Mouse (Mus musculus): Measurements from ENCODE around the gene Dusp1. TPM values are rescaled to one million over a fixed set of nuclear protein-coding genes. Genes with fewer than 3 reads are reported as not detected.

The Dusp1 gene
- polyA plus RNA-seq, 1 experiment from 2014 or later, result 23.1 TPM

GRCm38 (mm10) chr17:26506031-26506641 is 55.8 kb downstream of the Dusp1 start:
- peaks cover 9% of the 10 kb centered on the region; the same call in 1 of the 2 replicates for H3K36me3 ChIP-seq
- H3K27ac ChIP-seq, result peak overlapping the region; percentile 98
- peaks cover 59% of the 10 kb centered on the region for H3K4me1 ChIP-seq
- 57% methylated on average over 14 of the region's 14 CpGs for WGBS
- H3K9me3 ChIP-seq (replicated peaks), result no peaks in the 10 kb centered on the region
- peak overlapping the region; percentile 91 for H3K9ac ChIP-seq
- no peak for ATAC-seq (replicated peaks; ENCODE audit: low FRiP score)
- H3K4me3 ChIP-seq (replicated peaks), result peak overlapping the region; percentile 78
- H3K4me2 ChIP-seq, result peak overlapping the region; percentile 82
- H3K27me3 ChIP-seq, result no peaks in the 10 kb centered on the region

GRCm38 (mm10) chr17:26505181-26505581 is 56.7 kb downstream of the Dusp1 start:
- WGBS, result 75% methylated on average over 3 of the region's 3 CpGs
- peak overlapping the region; percentile 78; the same call in 1 of the 2 replicates for H3K4me3 ChIP-seq (replicated peaks)

GRCm38 (mm10) chr17:26503981-26504671 is 57.8 kb downstream of the Dusp1 start:
- peaks cover 51% of the 10 kb centered on the region for H3K4me1 ChIP-seq
- H3K4me2 ChIP-seq, result peak overlapping the region; percentile 82
- H3K27me3 ChIP-seq, result no peaks in the 10 kb centered on the region
- H3K9ac ChIP-seq, result peak overlapping the region; percentile 21
- WGBS, result 42% methylated on average over 11 of the region's 11 CpGs
- no peak for ATAC-seq (replicated peaks; ENCODE audit: low FRiP score)
- H3K9me3 ChIP-seq (replicated peaks), result no peaks in the 10 kb centered on the region
- H3K36me3 ChIP-seq, result peaks cover 9% of the 10 kb centered on the region; the same call in 1 of the 2 replicates
- H3K27ac ChIP-seq, result peak overlapping the region; percentile 93
- H3K4me3 ChIP-seq (replicated peaks), result peak overlapping the region; percentile 2; the same call in 1 of the 2 replicates

More at GRCm38 (mm10) chr17:26505181-26505581, 56.7 kb downstream of the Dusp1 start:
- H3K4me1 ChIP-seq, result peaks cover 57% of the 10 kb centered on the region
- peak overlapping the region; percentile 82 for H3K4me2 ChIP-seq
- no peak for ATAC-seq (replicated peaks; ENCODE audit: low FRiP score)
- H3K36me3 ChIP-seq, result peaks cover 9% of the 10 kb centered on the region; the same call in 1 of the 2 replicates
- no peak overlapping the region for H3K9ac ChIP-seq
- no peaks in the 10 kb centered on the region for H3K27me3 ChIP-seq
- peak overlapping the region; percentile 93 for H3K27ac ChIP-seq
- no peaks in the 10 kb centered on the region for H3K9me3 ChIP-seq (replicated peaks)

- H3K9me3 ChIP-seq (replicated peaks), result no peaks in the 10 kb centered on the region
- peak; percentile 62 for ATAC-seq (replicated peaks; ENCODE audit: low FRiP score)
- peak overlapping the region; percentile 82 for H3K4me2 ChIP-seq
- H3K4me1 ChIP-seq, result peaks cover 51% of the 10 kb centered on the region
- H3K27me3 ChIP-seq, result no peaks in the 10 kb centered on the region
- H3K36me3 ChIP-seq, result peaks cover 9% of the 10 kb centered on the region; the same call in 1 of the 2 replicates
- WGBS, result 3% methylated on average over 20 of the region's 20 CpGs
- H3K27ac ChIP-seq, result peak overlapping the region; percentile 93
- H3K9ac ChIP-seq, result peak overlapping the region; percentile 21
- peak overlapping the region; percentile 33 for H3K4me3 ChIP-seq (replicated peaks)
These were observed 58.9 kb downstream of the Dusp1 start for GRCm38 (mm10) chr17:26502808-26503671.

GRCm38 (mm10) chr17:26501826-26502225 is 60.1 kb downstream of the Dusp1 start:
- no peak for ATAC-seq (replicated peaks; ENCODE audit: low FRiP score)
- Histone ChIP-seq H3K27me3 (no peaks in the 10 kb centered on the region), H3K27ac (no peak overlapping the region), H3K9me3 (replicated peaks) (no peaks in the 10 kb centered on the region), H3K4me1 (peaks cover 44% of the 10 kb centered on the region), H3K36me3 (peaks cover 9% of the 10 kb centered on the region; the same call in 1 of the 2 replicates), H3K4me3 (replicated peaks) (no peak overlapping the region), H3K9ac (no peak overlapping the region), H3K4me2 (no peak overlapping the region)
- 93% methylated on average over 5 of the region's 5 CpGs for WGBS

- Histone ChIP-seq H3K27me3 (no peaks in the 10 kb centered on the region), H3K9ac (no peak overlapping the region), H3K4me2 (no peak overlapping the region), H3K4me1 (peaks cover 14% of the 10 kb centered on the region), H3K4me3 (replicated peaks) (no peak overlapping the region), H3K27ac (no peak overlapping the region), H3K9me3 (replicated peaks) (no peaks in the 10 kb centered on the region), H3K36me3 (no peaks in the 10 kb centered on the region)
- no peak for ATAC-seq (replicated peaks; ENCODE audit: low FRiP score)
- WGBS, result 38% methylated on average over 1 of the region's 1 CpGs
These were observed 63.3 kb downstream of the Dusp1 start for GRCm38 (mm10) chr17:26498626-26499025.

GRCm38 (mm10) chr17:26497416-26497923 is 64.5 kb downstream of the Dusp1 start:
- Histone ChIP-seq H3K9ac (no peak overlapping the region), H3K4me3 (replicated peaks) (no peak overlapping the region), H3K36me3 (no peaks in the 10 kb centered on the region), H3K4me1 (peaks cover 4% of the 10 kb centered on the region), H3K27ac (peak overlapping the region; percentile 71), H3K9me3 (replicated peaks) (peaks cover 11% of the 10 kb centered on the region), H3K4me2 (no peak overlapping the region), H3K27me3 (no peaks in the 10 kb centered on the region)
- WGBS, result 58% methylated on average over 5 of the region's 5 CpGs
- ATAC-seq (replicated peaks; ENCODE audit: low FRiP score), result no peak

- ATAC-seq (replicated peaks; ENCODE audit: low FRiP score), result no peak
- no peaks in the 10 kb centered on the region for H3K27me3 ChIP-seq
- no peak overlapping the region for H3K4me3 ChIP-seq (replicated peaks)
- H3K9me3 ChIP-seq (replicated peaks), result peaks cover 13% of the 10 kb centered on the region
- no peaks in the 10 kb centered on the region for H3K4me1 ChIP-seq
- no peak overlapping the region for H3K27ac ChIP-seq
- no peak overlapping the region for H3K9ac ChIP-seq
- H3K36me3 ChIP-seq, result no peaks in the 10 kb centered on the region
- H3K4me2 ChIP-seq, result no peak overlapping the region
- 86% methylated on average over 4 of the region's 4 CpGs for WGBS
These were observed 67.1 kb downstream of the Dusp1 start for GRCm38 (mm10) chr17:26494642-26495468.

- ATAC-seq (replicated peaks; ENCODE audit: low FRiP score), result no peak
- Histone ChIP-seq H3K4me1 (no peaks in the 10 kb centered on the region), H3K4me3 (replicated peaks) (no peak overlapping the region), H3K27ac (no peak overlapping the region), H3K27me3 (no peaks in the 10 kb centered on the region), H3K4me2 (no peak overlapping the region), H3K9ac (no peak overlapping the region), H3K9me3 (replicated peaks) (peaks cover 13% of the 10 kb centered on the region), H3K36me3 (no peaks in the 10 kb centered on the region)
- WGBS, result 87% methylated on average over 3 of the region's 3 CpGs
These were observed 69.7 kb downstream of the Dusp1 start for GRCm38 (mm10) chr17:26492246-26492645.

- Histone ChIP-seq H3K9ac (no peak overlapping the region), H3K4me1 (no peaks in the 10 kb centered on the region), H3K4me3 (replicated peaks) (no peak overlapping the region), H3K9me3 (replicated peaks) (peaks cover 13% of the 10 kb centered on the region), H3K36me3 (no peaks in the 10 kb centered on the region), H3K27me3 (no peaks in the 10 kb centered on the region), H3K27ac (no peak overlapping the region), H3K4me2 (no peak overlapping the region)
- 72% methylated on average over 2 of the region's 2 CpGs for WGBS
- no peak for ATAC-seq (replicated peaks; ENCODE audit: low FRiP score)
These were observed 71.0 kb downstream of the Dusp1 start for GRCm38 (mm10) chr17:26490910-26491309.

- Histone ChIP-seq H3K27ac (no peak overlapping the region), H3K4me3 (replicated peaks) (no peak overlapping the region), H3K36me3 (no peaks in the 10 kb centered on the region), H3K9me3 (replicated peaks) (peaks cover 13% of the 10 kb centered on the region), H3K4me2 (no peak overlapping the region), H3K27me3 (no peaks in the 10 kb centered on the region), H3K9ac (no peak overlapping the region), H3K4me1 (no peaks in the 10 kb centered on the region)
- no peak for ATAC-seq (replicated peaks; ENCODE audit: low FRiP score)
- 88% methylated on average over 10 of the region's 10 CpGs for WGBS
These were observed 71.9 kb downstream of the Dusp1 start for GRCm38 (mm10) chr17:26490072-26490471.

Measured in kidney, embryonic 15.5 days (tissue).